Mouse (Mus musculus) heart, embryonic 14.5 days (tissue): Measurements from ENCODE around the gene Metrn. TPM values are rescaled to one million over a fixed set of nuclear protein-coding genes. Genes with fewer than 3 reads are reported as not detected.
A peak's percentile ranks its signal among the peaks of the same experiment; 100 is the strongest.

Experiments
- ATAC-seq: fragments of 200-750 bp; cut with Nextera tagmentation; 2 replicates; pipeline ENCODE4 v1.8.0; 2017; ENCODE audit warnings: low read depth, moderate TSS enrichment; ENCODE audit not compliant: insufficient number of reproducible peaks, insufficient read depth, low FRiP score
- H3K27ac ChIP-seq, 2 experiments: fragments of 200-500 bp in 1 of 2; fragments of 300-500 bp in 1 of 2; sonication (generic) in 1 of 2; replicated peaks in 1 of 2; 2 replicates each; pipeline ENCODE4 v1.5.1; 2012 to 2014; ENCODE audit warnings: low read depth in 2 of 2, low read length in 2 of 2, control low read depth in 1 of 2, mild to moderate bottlenecking in 1 of 2, mixed read lengths in 1 of 2; ENCODE audit not compliant: control insufficient read depth in 1 of 2, insufficient read depth in 1 of 2
- H3K27me3 ChIP-seq: fragments of 300-500 bp; sonication (generic); 2 replicates; pipeline ENCODE4 v1.6.1; 2014; ENCODE audit warnings: mild to moderate bottlenecking, low read length, control low read depth; ENCODE audit not compliant: control insufficient read depth, insufficient read depth
- H3K36me3 ChIP-seq: fragments of 300-500 bp; sonication (generic); 2 replicates; pipeline ENCODE4 v1.6.1; 2014; ENCODE audit warnings: mild to moderate bottlenecking, control low read depth, low read length, mixed read lengths; ENCODE audit not compliant: control insufficient read depth, insufficient read depth
- H3K4me1 ChIP-seq, 2 experiments: fragments of 200-500 bp in 1 of 2; fragments of 300-500 bp in 1 of 2; sonication (generic) in 1 of 2; 2 replicates each; pipeline ENCODE4 v1.6.1; 2012 to 2014; ENCODE audit warnings: low read length in 2 of 2, control low read depth in 1 of 2, mixed read lengths in 1 of 2; ENCODE audit not compliant: control insufficient read depth in 2 of 2, insufficient read depth in 2 of 2
- H3K4me2 ChIP-seq: fragments of 300-500 bp; sonication (generic); 2 replicates; pipeline ENCODE4 v1.6.1; 2014; ENCODE audit warnings: mild to moderate bottlenecking, low read length
- H3K4me3 ChIP-seq, 2 experiments: fragments of 200-500 bp in 1 of 2; fragments of 300-500 bp in 1 of 2; sonication (generic) in 1 of 2; 2 replicates each; pipeline ENCODE4 v1.5.1; 2012 to 2014; ENCODE audit warnings: low read length in 2 of 2, mild to moderate bottlenecking in 2 of 2, control low read depth in 1 of 2, low read depth in 1 of 2, moderate library complexity in 1 of 2; ENCODE audit not compliant: control insufficient read depth in 1 of 2, insufficient read depth in 1 of 2
- H3K9ac ChIP-seq: fragments of 300-500 bp; sonication (generic); 2 replicates; pipeline ENCODE4 v1.6.1; 2014; ENCODE audit warnings: mild to moderate bottlenecking, low read length
- H3K9me3 ChIP-seq: fragments of 300-500 bp; sonication (generic); 2 replicates; pipeline ENCODE4 v1.6.1; 2016; ENCODE audit warnings: low read length, control low read depth; ENCODE audit not compliant: control insufficient read depth
- WGBS: fragments of 180-500 bp; shearing (Covaris S2); extraction: QIAGEN DNeasy Blood & Tissue Kit; methylation state at CpG from one replicate; pipeline ENCODE4 v1.1.7; 2014; 5-methylcytosine and 5-hydroxymethylcytosine counted together
- polyA plus RNA-seq: library from polyadenylated mRNA; unstranded; fragments of >200 nt; fragmentation: Nextera tagmentation; extraction: Ambion mirVana; gene quantifications from 2 replicates; pipeline ENCODE4 v1.2.1, GENCODE M21; 2014

The Metrn gene
- polyA plus RNA-seq, 1 experiment from 2014 or later = 3.3 TPM

- peak overlapping the region in 1 of 2 experiments; percentile 99; a peak in 2 of 4 replicates for H3K27ac ChIP-seq
- no peak for ATAC-seq
- peaks cover 29 to 58% of the 10 kb centered on the region in 2 experiments; a peak in 3 of 4 replicates for H3K4me1 ChIP-seq
- peak overlapping the region; percentile 57 to 70; a peak in 3 of 4 replicates for H3K4me3 ChIP-seq
- peaks cover 65% of the 10 kb centered on the region for H3K36me3 ChIP-seq
- H3K9ac ChIP-seq = peak overlapping the region; percentile 85
- WGBS = 86% methylated on average over 12 of the region's 12 CpGs
- peak overlapping the region; percentile 91 for H3K4me2 ChIP-seq
- H3K27me3 ChIP-seq = no peaks in the 10 kb centered on the region
- no peaks in the 10 kb centered on the region for H3K9me3 ChIP-seq
These were observed 37.8 kb upstream of the Metrn start for GRCm38 (mm10) chr17:25834595-25835222.

- H3K4me1 ChIP-seq = peaks cover 32 to 63% of the 10 kb centered on the region in 2 experiments; a peak in 3 of 4 replicates
- peak overlapping the region; percentile 97 to 99 for H3K27ac ChIP-seq
- peak overlapping the region; percentile 91 for H3K4me2 ChIP-seq
- H3K9ac ChIP-seq = peak overlapping the region; percentile 85
- no peaks in the 10 kb centered on the region for H3K27me3 ChIP-seq
- 25% methylated on average over 6 of the region's 6 CpGs for WGBS
- H3K36me3 ChIP-seq = peaks cover 59% of the 10 kb centered on the region
- no peaks in the 10 kb centered on the region for H3K9me3 ChIP-seq
- no peak for ATAC-seq
- H3K4me3 ChIP-seq = peak overlapping the region; percentile 57 to 70
These were observed 37.1 kb upstream of the Metrn start for GRCm38 (mm10) chr17:25833961-25834594.

GRCm38 (mm10) chr17:25833291-25833663 is 36.3 kb upstream of the Metrn start, which contains the start of gene Stub1:
TSS of gene Stub1 (minus strand) at chr17:25833404.
- Histone ChIP-seq H3K4me3 (peak within 1 kb of the TSS; percentile 57 to 74), H3K9ac (peak within 1 kb of the TSS; percentile 85), H3K27me3 (no peaks in the 10 kb centered on the region), H3K36me3 (peaks cover 51% of the 10 kb centered on the region), H3K4me1 (peaks cover 37 to 67% of the 10 kb centered on the region in 2 experiments), H3K4me2 (peak within 1 kb of the TSS; percentile 91), H3K9me3 (no peaks in the 10 kb centered on the region), H3K27ac (peak within 1 kb of the TSS; percentile 97 to 99)
- 0% methylated on average over 24 of the region's 24 CpGs for WGBS
- peak; percentile 70 for ATAC-seq

DNA sequence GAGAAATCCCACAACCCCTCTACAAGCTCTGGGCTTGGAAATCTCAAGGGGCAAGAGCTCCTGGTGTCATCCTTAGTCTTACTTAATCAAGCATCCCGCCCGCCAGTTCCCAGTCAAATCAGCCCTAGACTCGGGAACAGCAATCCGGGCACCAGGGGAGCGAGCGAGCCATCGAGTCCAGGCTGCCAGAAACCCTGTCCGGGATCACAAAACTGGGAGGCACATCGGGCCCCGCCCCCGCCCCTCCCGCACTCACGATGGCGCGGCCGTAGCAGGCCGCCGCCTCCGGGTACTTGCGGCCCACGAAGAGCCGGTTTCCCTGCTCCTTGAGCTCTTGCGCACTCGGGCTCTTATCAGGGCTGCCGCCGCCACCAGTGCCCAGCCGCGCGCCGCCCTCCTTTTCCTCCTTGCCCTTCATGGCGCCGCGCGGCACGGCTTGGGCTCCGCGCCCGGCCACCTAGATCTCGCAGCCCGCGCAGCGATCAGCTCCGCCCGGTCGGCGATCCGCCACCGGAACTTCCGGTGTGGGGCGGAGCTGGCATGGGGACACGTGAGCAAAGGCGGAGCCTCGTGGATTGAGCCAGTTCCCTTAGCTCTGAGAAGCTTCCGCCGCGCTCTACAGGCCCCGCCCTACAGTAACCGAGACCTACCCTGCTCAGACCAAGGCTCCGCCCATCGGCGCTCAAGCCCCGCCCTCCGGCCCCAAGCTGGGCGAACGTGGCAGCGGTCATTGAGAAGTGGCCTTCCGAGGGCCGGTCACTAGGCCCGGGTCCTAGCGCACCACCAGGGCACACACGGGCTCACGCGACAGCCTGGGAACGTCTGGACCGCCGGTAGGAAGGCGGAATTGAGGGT is 35.7 kb upstream of the Metrn start:
- Histone ChIP-seq H3K4me2 (peak overlapping the region; percentile 91), H3K4me3 (peak overlapping the region; percentile 57 to 74), H3K36me3 (peaks cover 51% of the 10 kb centered on the region), H3K27me3 (no peaks in the 10 kb centered on the region), H3K4me1 (peaks cover 36 to 67% of the 10 kb centered on the region in 2 experiments), H3K27ac (peak overlapping the region; percentile 97 to 99), H3K9ac (peak overlapping the region; percentile 85), H3K9me3 (no peaks in the 10 kb centered on the region)
- WGBS = under 1% methylated on average over 71 of the region's 77 CpGs
- peak; percentile 92 for ATAC-seq

DNA sequence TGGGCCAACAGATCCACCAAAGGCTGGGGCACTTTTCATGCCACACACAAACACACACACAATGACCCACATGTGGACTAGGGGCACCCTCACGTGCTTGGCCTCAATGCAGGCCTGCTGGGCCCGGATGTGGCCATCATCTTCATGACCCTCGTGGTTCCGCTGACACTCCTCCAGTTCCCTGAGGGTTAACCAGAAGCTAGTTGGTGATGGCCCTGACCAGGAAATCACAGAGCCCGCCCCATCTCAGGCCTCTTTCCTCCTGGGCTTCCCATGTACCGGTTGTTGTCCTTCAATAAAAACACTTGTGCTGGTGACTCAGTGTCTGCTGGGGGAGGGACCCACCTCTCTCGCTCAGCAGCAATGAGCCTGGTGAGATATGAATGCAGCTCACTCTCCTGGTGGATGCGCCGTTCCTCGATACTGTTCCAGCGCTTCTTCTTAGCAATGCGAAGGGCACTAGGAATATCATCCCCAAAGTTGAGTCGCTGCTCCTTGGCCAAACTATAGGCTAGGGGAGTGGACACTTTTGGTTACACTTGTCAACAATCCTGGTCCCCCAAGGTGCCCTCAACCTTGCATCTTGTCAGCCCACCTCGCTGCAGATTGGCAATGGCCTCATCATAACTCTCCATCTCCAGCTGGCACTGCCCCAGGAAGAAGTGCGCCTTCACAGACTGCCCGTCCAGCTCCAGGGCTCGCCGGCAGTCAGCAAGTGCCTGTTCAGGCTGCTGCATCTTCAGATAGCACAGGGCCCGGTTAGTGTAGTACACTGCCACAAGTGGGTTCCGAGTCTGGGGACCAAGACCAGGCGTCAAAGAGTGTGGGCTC is 34.7 kb upstream of the Metrn start:
- H3K27ac ChIP-seq = peak overlapping the region in 1 of 2 experiments; percentile 99; a peak in 2 of 4 replicates
- 45% methylated on average over 21 of the region's 21 CpGs for WGBS
- H3K4me3 ChIP-seq = peak overlapping the region; percentile 57 to 74
- H3K4me2 ChIP-seq = peak overlapping the region; percentile 91
- peaks cover 29 to 57% of the 10 kb centered on the region in 2 experiments for H3K4me1 ChIP-seq
- ATAC-seq = no peak
- peak overlapping the region; percentile 76 for H3K9ac ChIP-seq
- no peaks in the 10 kb centered on the region for H3K9me3 ChIP-seq
- peaks cover 56% of the 10 kb centered on the region for H3K36me3 ChIP-seq
- H3K27me3 ChIP-seq = no peaks in the 10 kb centered on the region

DNA sequence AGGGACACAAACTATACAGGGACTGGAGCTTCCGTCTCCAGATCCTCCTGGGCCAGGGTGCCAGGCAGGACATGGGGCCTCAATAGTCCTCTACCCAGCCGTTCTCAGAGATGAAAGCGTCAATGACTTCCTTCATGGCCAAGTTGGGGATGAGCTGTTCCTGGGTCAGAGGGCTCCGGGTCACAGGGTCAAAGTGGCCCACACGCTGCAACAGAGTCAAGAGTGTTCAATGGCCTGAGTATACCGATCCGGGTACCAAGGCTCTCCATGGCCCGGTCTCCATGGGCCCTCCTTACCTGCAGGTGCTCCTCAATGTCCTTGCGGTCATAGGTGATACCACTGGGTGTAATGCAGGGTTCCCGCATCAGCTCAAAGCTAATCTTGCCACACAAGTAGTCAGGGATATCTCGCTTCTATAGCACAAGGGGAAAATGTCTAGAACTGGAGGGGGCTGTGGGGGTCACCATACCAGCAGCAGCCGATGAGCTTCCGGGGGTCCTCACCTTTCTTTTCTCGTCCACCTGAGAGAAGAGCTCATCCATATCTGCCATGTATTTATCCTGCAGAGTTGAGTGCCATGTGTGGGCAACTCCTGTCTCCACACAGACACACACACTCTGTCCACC is 34.0 kb upstream of the Metrn start:
- H3K27me3 ChIP-seq = no peaks in the 10 kb centered on the region
- H3K4me3 ChIP-seq = peak overlapping the region in 1 of 2 experiments; percentile 57; a peak in 1 of 4 replicates
- no peak for ATAC-seq
- H3K36me3 ChIP-seq = peaks cover 60% of the 10 kb centered on the region
- 0 out of 4 replicates have a peak overlapping the region, but pooled peaks of 1 of the 2 experiments have one; percentile 5 for H3K27ac ChIP-seq
- WGBS = 83% methylated on average over 14 of the region's 14 CpGs
- peak overlapping the region; percentile 91 for H3K4me2 ChIP-seq
- H3K9ac ChIP-seq = no peak overlapping the region; the same call in 1 of the 2 replicates
- no peaks in the 10 kb centered on the region for H3K9me3 ChIP-seq
- H3K4me1 ChIP-seq = peaks cover 22 to 50% of the 10 kb centered on the region in 2 experiments
